Mouse (Mus musculus) limb, embryonic 14.5 days (tissue): Measurements from ENCODE around the gene Aga. TPM values are rescaled to one million over a fixed set of nuclear protein-coding genes. Genes with fewer than 3 reads are reported as not detected.
"Not testable (repeated sequence)": the region's sequence is repeated elsewhere in the genome, so short reads cannot be mapped to it uniquely, and the experiment has no call there.

ENCODE experiments used
- ATAC-seq: fragments of 200-750 bp; cut with Nextera tagmentation; 2 replicates; pipeline ENCODE4 v1.8.0; 2017; ENCODE audit warnings: low read depth, moderate number of reproducible peaks, moderate TSS enrichment; ENCODE audit not compliant: low FRiP score
- DNase-seq: peaks from one replicate; pipeline ENCODE4 v3.0.0-alpha.2; 2015; ENCODE audit warnings: low spot score
- H3K27ac ChIP-seq: fragments of 300-500 bp; sonication (generic); replicated peaks from 2 replicates; pipeline ENCODE4 v1.5.1; 2014; ENCODE audit warnings: low read depth, mild to moderate bottlenecking, low read length, moderate library complexity, mixed read lengths
- H3K27me3 ChIP-seq: fragments of 300-500 bp; sonication (generic); 2 replicates; pipeline ENCODE4 v1.6.1; 2014; ENCODE audit warnings: low read length, mixed read lengths; ENCODE audit not compliant: control insufficient read depth, insufficient read depth
- H3K36me3 ChIP-seq: fragments of 300-500 bp; sonication (generic); 2 replicates; pipeline ENCODE4 v1.6.1; 2014; ENCODE audit warnings: mild to moderate bottlenecking, low read length, moderate library complexity, mixed read lengths; ENCODE audit not compliant: control insufficient read depth, insufficient read depth
- H3K4me1 ChIP-seq: fragments of 300-500 bp; sonication (generic); 2 replicates; pipeline ENCODE4 v1.6.1; 2014; ENCODE audit warnings: antibody characterized with exemption, low read length, mixed read lengths; ENCODE audit not compliant: control insufficient read depth, insufficient read depth
- H3K4me2 ChIP-seq: fragments of 300-500 bp; sonication (generic); replicated peaks from 2 replicates; pipeline ENCODE4 v1.6.1; 2014; ENCODE audit warnings: low read depth, mild to moderate bottlenecking, low read length, moderate library complexity; ENCODE audit not compliant: severe bottlenecking
- H3K4me3 ChIP-seq: fragments of 300-500 bp; sonication (generic); replicated peaks from 2 replicates; pipeline ENCODE4 v1.5.1; 2014; ENCODE audit warnings: low read length
- H3K9ac ChIP-seq: fragments of 300-500 bp; sonication (generic); 2 replicates; pipeline ENCODE4 v1.6.1; 2014; ENCODE audit warnings: mild to moderate bottlenecking, low read depth, low read length, moderate library complexity; ENCODE audit not compliant: severe bottlenecking
- H3K9me3 ChIP-seq: fragments of 300-500 bp; sonication (generic); 2 replicates; pipeline ENCODE4 v1.6.1; 2016; ENCODE audit warnings: low read length; ENCODE audit not compliant: control insufficient read depth
- POLR2A ChIP-seq: fragments of 200-500 bp; IDR thresholded peaks from 2 replicates; pipeline ENCODE4 v1.8.0; 2012; ENCODE audit warnings: inconsistent platforms, mild to moderate bottlenecking, moderate library complexity, borderline replicate concordance; ENCODE audit not compliant: insufficient read depth, insufficient read length; ENCODE audit errors: extremely low read depth
- WGBS: fragments of 180-500 bp; shearing (Covaris S2); extraction: QIAGEN DNeasy Blood & Tissue Kit; methylation state at CpG from one replicate; pipeline ENCODE4 v1.1.7; 2014; 5-methylcytosine and 5-hydroxymethylcytosine counted together
- polyA plus RNA-seq, 2 experiments: library from polyadenylated mRNA; depleted of rRNA in 1 of 2; stranded (reverse) in 1 of 2; unstranded in 1 of 2; fragments of >200 nt; fragmentation: Nextera tagmentation in 1 of 2; extraction: Ambion mirVana in 1 of 2; gene quantifications; 2 replicates each; pipeline versions ENCODE4 v1.2.1 to v1.2.3; 2012 to 2014

Aga gene
- 11.3 and 15.3 TPM in 2 replicates for polyA plus RNA-seq (2012; rRNA removed)
- polyA plus RNA-seq (2014; fragmentation: Nextera tagmentation; extraction: Ambion mirVana): 29.3 and 29.7 TPM in 2 replicates

- Histone ChIP-seq H3K4me1 (0 out of 2 replicates have a peak, but pooled peaks cover 7% of the 10 kb centered on the region), H3K9ac (peak within 1 kb of the TSS; percentile 83), H3K9me3 (no peaks in the 10 kb centered on the region), H3K27ac (peak within 1 kb of the TSS; percentile 77), H3K36me3 (peaks cover 5% of the 10 kb centered on the region; the same call in 1 of the 2 replicates), H3K27me3 (no peaks in the 10 kb centered on the region), H3K4me3 (peak within 1 kb of the TSS; percentile 50), H3K4me2 (peak within 1 kb of the TSS; percentile 71)
- ATAC-seq: peak; percentile 99
- 2% methylated on average over 23 of the region's 24 CpGs for WGBS
- DNase-seq: peak; percentile 92
- peak; percentile 70; the same call in 1 of the 2 replicates for TF ChIP-seq POLR2A
Measured at GRCm38 (mm10) chr8:53511551-53512127, at the start of gene Aga. Gene Aga, plus strand, starts transcription at chr8:53511727.

GRCm38 (mm10) chr8:53489063-53489462, 22.5 kb upstream of the Aga start:
- 44% methylated on average over 2 of the region's 2 CpGs for WGBS
- no peaks in the 10 kb centered on the region for H3K36me3 ChIP-seq
- H3K9me3 ChIP-seq: 0 out of 2 replicates have a peak, but pooled peaks cover 3% of the 10 kb centered on the region
- no peak overlapping the region for H3K4me2 ChIP-seq
- ATAC-seq (no peak), DNase-seq (peak; percentile 25)
- no peak overlapping the region for H3K27ac ChIP-seq
- no peaks in the 10 kb centered on the region for H3K27me3 ChIP-seq
- H3K9ac ChIP-seq: no peak overlapping the region
- H3K4me1 ChIP-seq: no peaks in the 10 kb centered on the region
- H3K4me3 ChIP-seq: no peak overlapping the region
- TF ChIP-seq POLR2A: no peak

GRCm38 (mm10) chr8:53496216-53496615, 15.3 kb upstream of the Aga start:
- WGBS: 83% methylated on average over 1 of the region's 1 CpGs
- DNase-seq: no peak
- 0 out of 2 replicates have a peak, but pooled peaks cover 3% of the 10 kb centered on the region for H3K9me3 ChIP-seq
- ATAC-seq: no peak
- no peak overlapping the region for H3K4me2 ChIP-seq
- no peak overlapping the region for H3K4me3 ChIP-seq
- H3K27me3 ChIP-seq: no peaks in the 10 kb centered on the region
- no peak for TF ChIP-seq POLR2A
- no peaks in the 10 kb centered on the region for H3K36me3 ChIP-seq
- no peak overlapping the region for H3K27ac ChIP-seq
- H3K9ac ChIP-seq: no peak overlapping the region
- H3K4me1 ChIP-seq: no peaks in the 10 kb centered on the region

- ATAC-seq (no peak), DNase-seq (no peak)
- Histone ChIP-seq H3K4me1 (no peaks in the 10 kb centered on the region), H3K9ac (no peak overlapping the region), H3K4me2 (no peak overlapping the region), H3K9me3 (0 out of 2 replicates have a peak, but pooled peaks cover 3% of the 10 kb centered on the region), H3K27me3 (no peaks in the 10 kb centered on the region), H3K27ac (no peak overlapping the region), H3K4me3 (no peak overlapping the region), H3K36me3 (no peaks in the 10 kb centered on the region)
- 57% methylated on average over 3 of the region's 3 CpGs for WGBS
- TF ChIP-seq POLR2A: no peak
Measured at GRCm38 (mm10) chr8:53496885-53497326, 14.6 kb upstream of the Aga start.

GRCm38 (mm10) chr8:53538049-53538448, 26.5 kb downstream of the Aga start:
- H3K9ac ChIP-seq, H3K4me2 ChIP-seq, H3K4me1 ChIP-seq, DNase-seq, H3K27ac ChIP-seq, H3K27me3 ChIP-seq, H3K9me3 ChIP-seq, ATAC-seq, H3K4me3 ChIP-seq, H3K36me3 ChIP-seq: not testable (repeated sequence)
- WGBS: 40% methylated on average over 3 of the region's 3 CpGs
